Mouse (Mus musculus): ENCODE measurements around the gene Ghrh.

Ghrh gene

GRCm38 (mm10) chr2:157343337-157343736, 4.0 kb downstream of the Ghrh start:
- DNase-seq (ENCODE audit: low read depth): no peak

GRCm38 (mm10) chr2:157342328-157342926, 4.9 kb downstream of the Ghrh start:
- DNase-seq (ENCODE audit: low read depth): no peak

GRCm38 (mm10) chr2:157341554-157342270, 5.6 kb downstream of the Ghrh start:
- peak; percentile 15 for DNase-seq (ENCODE audit: low read depth)

- no peak for DNase-seq (ENCODE audit: low read depth)
Measured at GRCm38 (mm10) chr2:157340221-157340741, 7.0 kb downstream of the Ghrh start.

- no peak for DNase-seq (ENCODE audit: low read depth)
Measured at GRCm38 (mm10) chr2:157339532-157339931, 7.8 kb downstream of the Ghrh start.

- peak; percentile 49 for DNase-seq (ENCODE audit: low read depth)
Measured at GRCm38 (mm10) chr2:157338663-157339062, 8.6 kb downstream of the Ghrh start.

GRCm38 (mm10) chr2:157332059-157332458, 15.2 kb downstream of the Ghrh start:
- DNase-seq (ENCODE audit: low read depth): no peak

GRCm38 (mm10) chr2:157328570-157328969, 18.7 kb downstream of the Ghrh start:
- DNase-seq (ENCODE audit: low read depth): no peak

GRCm38 (mm10) chr2:157328106-157328505, 19.2 kb downstream of the Ghrh start:
- DNase-seq (ENCODE audit: low read depth): no peak

GRCm38 (mm10) chr2:157325238-157325637, 22.1 kb downstream of the Ghrh start:
- no peak for DNase-seq (ENCODE audit: low read depth)

GRCm38 (mm10) chr2:157322029-157322766, 25.1 kb downstream of the Ghrh start:
- DNase-seq (ENCODE audit: low read depth): no peak

- no peak for DNase-seq (ENCODE audit: low read depth)
Measured at GRCm38 (mm10) chr2:157320886-157321285, 26.4 kb downstream of the Ghrh start.

- no peak for DNase-seq (ENCODE audit: low read depth)
Measured at GRCm38 (mm10) chr2:157320135-157320534, 27.2 kb downstream of the Ghrh start.

GRCm38 (mm10) chr2:157317220-157317619, 30.1 kb downstream of the Ghrh start:
- no peak for DNase-seq (ENCODE audit: low read depth)

- DNase-seq (ENCODE audit: low read depth): no peak
Measured at GRCm38 (mm10) chr2:157316358-157316933, 30.9 kb downstream of the Ghrh start.

GRCm38 (mm10) chr2:157315486-157315885, 31.8 kb downstream of the Ghrh start:
- DNase-seq (ENCODE audit: low read depth): no peak

- no peak for DNase-seq (ENCODE audit: low read depth)
Measured at GRCm38 (mm10) chr2:157314310-157314709, 33.0 kb downstream of the Ghrh start.

GRCm38 (mm10) chr2:157313718-157314117, 33.6 kb downstream of the Ghrh start:
- no peak for DNase-seq (ENCODE audit: low read depth)

- no peak for DNase-seq (ENCODE audit: low read depth)
Measured at GRCm38 (mm10) chr2:157310963-157311637, 36.2 kb downstream of the Ghrh start.

- DNase-seq (ENCODE audit: low read depth): no peak
Measured at GRCm38 (mm10) chr2:157309611-157310010, 37.7 kb downstream of the Ghrh start.

GRCm38 (mm10) chr2:157308273-157308917, 38.9 kb downstream of the Ghrh start:
- DNase-seq (ENCODE audit: low read depth): no peak
